Mouse (Mus musculus): ENCODE data around the gene Sfta2.
A peak's percentile ranks its signal among the peaks of the same experiment; 100 is the strongest.

Gene Sfta2

DNA sequence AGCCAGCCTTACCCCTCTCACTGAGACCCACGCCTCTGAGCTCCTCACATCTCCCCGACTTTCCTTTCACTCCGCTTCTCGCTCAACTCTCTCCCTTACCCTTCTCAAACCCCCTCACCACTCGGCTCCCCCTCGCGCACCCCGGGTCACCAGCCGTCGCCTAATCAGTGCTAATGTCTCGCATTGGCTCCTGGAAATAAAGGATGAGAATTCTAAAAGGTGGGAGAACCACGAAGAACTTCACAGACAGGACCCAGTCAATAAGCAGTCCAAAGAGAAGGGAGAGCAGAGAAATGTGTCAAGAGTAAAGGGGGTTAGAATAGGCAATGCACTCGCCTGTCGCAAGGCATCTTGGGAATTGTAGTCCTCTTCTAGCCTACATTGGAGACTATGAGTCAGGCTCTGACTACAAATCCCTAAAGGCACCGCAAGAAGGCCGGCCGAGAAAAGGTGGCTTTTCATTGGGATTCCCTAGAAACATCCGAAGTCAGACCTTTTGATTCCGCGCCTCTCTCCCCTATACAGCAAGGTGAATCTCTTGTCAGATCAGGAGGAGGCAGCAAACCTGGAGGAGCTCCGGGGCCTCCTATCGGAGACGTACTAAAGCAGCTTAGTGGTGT, 72.2 kb downstream of the Sfta2 start, which contains the start of gene Gtf2h4:
Gene Gtf2h4 (minus strand): TSS at position 324 of the 620 bp plus-strand sequence.
- peak; percentile 87 for DNase-seq (ENCODE audit: extremely low spot score)

DNA sequence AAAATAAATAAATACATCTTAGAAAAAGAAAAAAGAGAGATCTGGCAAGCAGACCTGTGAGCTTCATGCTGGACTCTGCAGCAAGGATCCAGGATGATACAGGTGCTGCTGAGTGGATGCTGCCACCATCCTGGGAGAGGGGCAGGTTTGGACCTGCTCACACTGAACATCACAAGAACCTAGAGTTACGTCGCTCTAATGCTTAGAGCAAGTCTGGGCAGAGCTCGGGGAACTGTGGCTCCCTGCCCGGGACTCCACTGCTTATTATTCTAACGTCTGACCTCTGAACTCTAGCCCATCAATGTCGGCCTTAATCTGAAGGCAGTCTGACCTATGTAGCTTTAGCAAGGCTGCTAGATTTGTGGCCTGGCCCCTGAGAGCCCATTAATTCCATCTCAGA, 79.2 kb downstream of the Sfta2 start:
- DNase-seq (ENCODE audit: extremely low spot score) = peak; percentile 45

DNA sequence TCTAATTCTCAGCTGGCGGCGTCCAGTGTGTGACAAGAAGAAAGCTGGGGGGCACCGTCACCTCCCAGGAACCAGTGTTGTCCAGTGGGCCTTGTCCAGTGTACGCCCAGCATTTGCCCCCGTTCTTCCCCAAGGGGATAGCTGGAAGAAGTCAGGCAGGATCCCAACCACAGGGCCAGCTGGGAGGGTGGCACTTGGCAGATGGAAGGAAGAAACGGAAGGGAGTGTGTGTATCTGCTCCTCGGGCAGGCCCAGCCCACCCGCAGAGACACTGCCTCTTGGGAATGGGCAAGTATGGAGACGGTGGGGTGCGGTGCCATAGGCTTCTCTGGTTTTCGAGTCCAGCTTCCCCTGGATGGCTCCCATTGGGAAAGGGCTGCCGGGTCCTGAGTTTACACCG, 80.6 kb downstream of the Sfta2 start:
- DNase-seq (ENCODE audit: extremely low spot score) = no peak

DNA sequence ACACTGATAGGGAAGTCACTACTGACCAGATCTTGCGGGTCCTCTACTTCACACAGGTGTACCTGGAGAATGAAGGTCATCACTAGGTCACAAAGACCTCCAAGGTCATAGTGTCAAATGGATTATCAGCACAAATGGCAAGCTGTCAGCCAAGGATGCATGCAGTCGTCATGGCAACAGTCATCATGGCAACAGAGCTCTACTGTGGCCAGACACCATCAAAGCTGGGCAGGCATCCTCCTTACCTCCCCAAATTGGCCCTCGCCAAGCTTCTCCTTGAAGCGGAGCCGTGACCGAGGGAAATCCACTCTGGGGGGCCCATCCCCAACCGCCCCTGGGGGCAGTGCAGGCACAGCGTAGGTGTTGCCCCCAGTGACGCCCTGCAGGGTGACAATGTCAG, 83.7 kb downstream of the Sfta2 start:
- DNase-seq (ENCODE audit: extremely low spot score) = no peak

DNA sequence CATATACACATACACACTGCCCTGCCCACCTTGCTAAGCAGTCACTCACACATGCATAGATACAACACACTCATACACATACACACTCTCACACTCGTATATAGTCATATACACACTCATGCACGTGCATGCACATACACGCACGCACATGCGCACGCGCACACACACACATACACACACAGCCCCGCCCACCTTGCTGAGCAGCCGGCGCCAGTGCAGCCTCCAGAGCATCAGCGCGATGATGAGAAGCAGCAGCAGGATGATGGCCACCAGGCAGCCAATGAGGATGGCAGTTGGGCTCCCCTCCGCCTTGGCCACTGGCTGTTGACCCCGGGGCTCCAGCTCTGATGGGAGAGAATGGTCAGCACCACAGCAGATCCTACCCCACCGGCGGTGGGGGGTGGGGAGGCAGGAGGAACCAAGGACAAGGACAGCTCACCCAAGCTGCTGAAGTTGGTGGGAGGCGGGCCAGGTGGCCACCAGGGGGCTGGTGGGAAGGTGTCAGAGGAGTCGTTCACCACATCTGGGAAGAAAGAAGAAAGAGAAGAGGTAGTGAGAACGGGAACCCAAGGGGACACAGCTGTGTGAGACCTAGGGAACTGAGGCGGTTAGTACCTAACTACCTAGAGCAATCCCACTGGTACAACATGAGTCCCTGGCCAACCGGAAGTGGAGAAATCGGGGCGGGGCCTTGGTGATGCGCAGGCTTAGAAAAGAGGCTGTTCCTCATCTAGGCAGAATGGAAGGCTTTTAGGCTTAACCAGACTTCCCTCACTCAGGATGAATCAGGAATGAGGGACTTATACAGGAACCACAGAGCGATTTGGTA, 87.2 kb downstream of the Sfta2 start:
- no peak for DNase-seq (ENCODE audit: extremely low spot score)

DNA sequence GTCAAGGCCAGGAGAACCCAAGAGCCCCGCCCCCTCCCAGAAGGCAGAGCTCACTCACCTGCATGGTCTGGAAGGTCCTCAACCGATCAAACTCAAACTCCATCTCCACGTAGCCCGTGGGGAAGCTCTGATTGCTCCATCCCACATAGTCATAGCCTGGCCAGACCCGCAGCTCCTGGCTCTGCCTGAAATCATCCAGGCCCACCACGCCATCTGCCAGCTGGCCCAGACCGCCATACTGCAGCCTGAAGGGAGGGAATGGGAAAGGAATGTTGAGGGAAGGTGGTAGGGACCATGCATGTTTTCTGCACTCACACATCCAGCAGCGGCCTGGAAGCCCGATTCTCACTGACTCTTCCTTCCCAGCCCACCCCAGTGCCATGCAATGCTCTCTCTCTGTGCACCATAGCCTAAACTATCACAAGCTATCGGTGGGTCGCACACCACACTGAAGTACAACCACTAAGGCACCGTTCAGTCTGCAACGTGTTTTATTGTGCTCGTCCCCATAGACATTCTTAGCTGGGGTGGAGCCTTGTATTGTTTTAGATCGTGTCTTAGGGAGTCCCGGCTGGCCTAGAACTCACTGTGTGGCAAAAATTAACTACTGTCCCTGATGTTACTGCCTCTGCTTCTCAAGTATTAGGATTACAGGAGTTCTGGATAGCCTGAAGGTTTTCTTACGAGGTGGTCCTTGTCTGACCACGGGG, 88.7 kb downstream of the Sfta2 start:
- no peak for DNase-seq (ENCODE audit: extremely low spot score)

DNA sequence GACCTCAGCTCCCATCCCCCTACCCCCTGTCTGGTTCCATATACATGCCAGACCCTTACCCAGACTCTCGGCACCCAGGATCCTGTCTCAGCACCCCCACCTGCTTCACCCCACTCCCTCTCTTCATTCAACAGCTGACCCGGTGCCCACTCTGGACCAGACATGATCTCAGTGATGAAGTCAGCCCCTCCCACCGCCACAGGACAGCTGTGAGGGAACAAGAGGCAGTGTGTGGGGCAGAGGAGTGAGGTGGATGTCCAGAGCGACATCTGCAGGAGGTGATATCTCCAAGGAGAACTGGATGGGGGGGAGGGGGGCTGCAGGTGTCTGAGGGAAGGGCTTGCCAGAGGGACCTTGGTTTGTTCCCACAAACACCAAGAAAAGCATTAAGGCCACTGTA, 90.5 kb downstream of the Sfta2 start:
- DNase-seq (ENCODE audit: extremely low spot score) = no peak

DNA sequence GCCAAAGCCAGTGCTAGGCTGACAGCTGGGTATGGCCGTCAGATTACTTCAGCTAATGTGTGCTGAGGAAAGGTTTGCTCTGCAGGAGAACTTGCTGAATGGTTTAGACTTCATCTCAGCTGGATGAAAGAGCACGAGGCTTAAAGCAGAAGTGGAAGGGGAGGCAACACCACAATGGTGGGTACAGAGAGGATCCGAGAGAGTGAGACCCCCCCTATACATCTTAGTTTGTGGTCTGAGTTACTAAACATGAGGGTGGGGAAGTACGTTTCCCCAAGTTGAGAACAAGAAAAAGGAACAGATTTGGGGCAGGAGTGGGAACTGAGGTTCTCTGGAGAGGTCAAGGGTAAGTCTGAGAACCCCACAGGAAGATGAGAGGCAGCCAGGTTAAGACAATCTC, 91.0 kb downstream of the Sfta2 start:
- DNase-seq (ENCODE audit: extremely low spot score) = no peak

DNA sequence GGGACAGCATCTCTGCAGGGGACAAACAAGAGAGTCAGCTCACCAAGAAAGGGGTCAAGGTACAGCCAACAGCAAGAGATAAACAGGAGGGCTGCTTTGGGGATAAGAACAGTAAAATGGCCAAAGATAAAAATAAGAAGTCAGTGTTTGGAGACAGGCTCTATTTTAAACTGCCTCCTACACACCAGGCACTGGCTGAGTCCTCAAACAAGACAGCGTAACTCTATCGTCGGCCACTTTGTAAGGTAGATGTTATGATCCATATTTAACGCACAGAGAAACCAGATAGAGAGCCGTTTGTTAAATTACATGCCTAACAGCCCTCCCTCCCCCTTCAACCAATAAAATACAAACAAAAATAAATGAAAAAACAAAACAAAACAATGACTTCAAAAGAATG, 92.6 kb downstream of the Sfta2 start:
- no peak for DNase-seq (ENCODE audit: extremely low spot score)

DNA sequence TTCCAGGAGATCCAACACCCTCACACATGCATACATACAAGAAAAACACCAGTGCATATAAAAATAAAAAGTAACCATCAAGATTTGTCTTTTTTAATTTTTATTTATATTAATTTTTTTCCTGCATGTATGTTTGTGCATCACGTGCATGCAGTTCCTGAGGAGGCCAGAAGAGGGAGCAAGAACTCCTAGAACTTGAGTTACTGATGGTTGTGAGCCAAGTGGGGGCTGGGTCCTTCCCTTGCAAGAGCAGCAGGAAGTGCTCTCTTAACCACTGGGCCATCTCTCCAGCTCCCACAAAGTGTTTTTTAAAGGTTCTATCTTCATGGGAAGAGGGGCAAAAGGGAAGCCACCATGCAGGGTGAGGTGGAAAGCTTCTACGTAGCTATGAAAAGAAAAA, 93.9 kb downstream of the Sfta2 start:
- no peak for DNase-seq (ENCODE audit: extremely low spot score)

DNA sequence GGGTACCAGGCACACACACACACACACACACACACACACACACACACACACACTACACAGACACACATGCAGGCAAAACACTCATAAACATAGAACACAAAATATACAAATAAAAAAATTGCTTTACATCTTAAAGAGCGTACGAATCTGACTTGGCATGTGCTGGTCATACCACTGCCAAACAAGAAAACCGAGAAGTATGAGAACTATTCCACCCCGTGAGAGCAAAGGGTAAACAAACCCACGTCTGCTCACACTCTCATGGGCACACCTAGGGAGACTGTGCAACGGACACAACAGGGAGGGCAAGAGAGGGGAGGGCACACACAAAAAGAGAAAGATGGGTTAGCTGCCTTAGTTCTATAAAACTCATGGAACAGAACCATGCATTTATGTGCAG, 95.3 kb downstream of the Sfta2 start:
- DNase-seq (ENCODE audit: extremely low spot score) = no peak

DNA sequence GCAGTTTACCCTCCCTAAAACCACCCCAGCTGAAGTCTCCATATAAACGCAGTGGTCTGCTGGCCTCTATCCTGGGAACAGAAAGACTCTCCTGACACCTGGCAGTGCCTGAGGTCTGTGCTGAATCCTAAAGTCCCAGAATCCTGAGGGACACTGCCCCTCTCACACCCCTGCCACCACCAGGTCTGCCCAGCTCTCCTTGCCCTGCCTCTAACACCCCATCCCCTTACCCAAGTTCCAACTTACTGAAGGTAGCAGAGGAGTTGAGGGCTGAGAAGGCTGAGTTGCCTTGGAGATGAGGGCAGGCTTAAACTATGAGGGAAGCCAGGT, 96.0 kb downstream of the Sfta2 start:
- DNase-seq (ENCODE audit: extremely low spot score) = no peak

DNA sequence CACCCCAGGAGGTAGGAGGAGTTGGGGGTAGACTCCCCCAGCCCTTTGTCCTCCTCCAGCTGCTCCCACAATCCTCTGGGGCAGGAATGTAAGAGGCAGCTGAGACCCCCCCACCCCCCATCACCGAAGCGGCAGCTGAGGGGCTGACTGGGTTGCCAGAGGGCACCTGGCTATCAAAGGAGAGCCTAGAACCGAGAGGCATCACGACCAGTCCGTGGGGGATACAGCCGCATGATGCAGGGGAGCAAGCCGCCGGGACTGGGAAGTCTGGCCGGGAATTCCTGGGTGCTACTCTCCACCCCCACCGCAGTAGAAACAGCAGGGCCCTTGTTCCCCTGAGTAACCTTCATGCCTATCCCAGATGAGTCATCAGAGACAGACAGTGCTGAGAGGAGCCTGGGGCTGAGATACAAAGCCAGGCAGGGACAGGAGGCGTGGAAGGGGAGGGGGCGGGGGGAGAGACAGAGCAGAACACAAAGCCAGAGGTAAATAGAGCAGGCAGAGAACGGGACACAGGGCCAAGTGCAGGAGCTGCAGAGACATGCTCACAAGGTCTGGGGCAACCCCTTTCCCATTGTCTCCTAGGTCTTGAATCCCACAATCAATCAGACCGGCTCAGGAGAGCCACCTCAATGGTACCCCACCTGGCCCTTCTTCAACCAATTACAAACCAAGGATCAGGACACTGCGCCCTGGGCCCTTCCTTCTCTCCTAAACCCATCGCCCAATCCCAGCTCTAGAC, 96.6 kb downstream of the Sfta2 start:
- DNase-seq (ENCODE audit: extremely low spot score) = peak; percentile 68

DNA sequence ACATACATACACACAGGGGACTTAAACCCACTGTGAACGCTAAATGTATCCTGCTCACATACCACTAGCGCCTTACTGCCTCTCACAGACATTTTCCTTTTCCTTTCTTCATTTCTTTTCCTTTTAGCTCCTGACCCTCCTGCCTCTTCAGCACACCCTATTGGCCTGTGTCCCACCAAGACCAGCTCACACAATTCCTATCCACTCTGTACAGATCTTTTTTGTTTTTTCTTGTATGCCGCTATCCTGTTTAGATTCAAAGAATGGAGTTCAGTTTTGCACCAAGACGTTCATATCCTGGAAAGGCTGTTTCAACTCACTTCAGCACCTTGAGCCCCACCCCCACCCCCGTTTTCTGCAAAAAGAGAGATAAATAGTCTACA, 97.1 kb downstream of the Sfta2 start:
- DNase-seq (ENCODE audit: extremely low spot score) = no peak

DNA sequence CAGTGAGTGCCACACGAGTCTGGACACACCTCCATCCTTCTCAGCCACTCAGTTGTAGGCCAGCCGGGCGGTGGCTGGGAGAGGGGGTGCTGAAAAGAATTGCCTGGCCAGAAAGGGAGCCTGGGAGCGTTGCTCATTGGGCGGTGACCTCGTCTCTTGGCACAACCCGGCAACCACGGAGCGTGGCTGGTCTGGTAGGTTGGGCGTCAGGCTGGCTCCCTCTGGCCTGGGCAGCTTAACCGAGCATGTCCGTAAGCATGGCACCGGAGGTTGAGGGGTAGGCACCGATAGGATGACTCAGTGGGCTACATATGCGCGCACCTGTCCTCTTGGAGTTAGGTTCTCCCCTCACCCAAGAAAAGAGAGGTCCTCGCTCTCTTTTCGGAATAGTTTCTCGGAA, 98.6 kb downstream of the Sfta2 start:
- DNase-seq (ENCODE audit: extremely low spot score) = no peak
